Mouse (Mus musculus) ZHBTc4 (cell line): Measurements from ENCODE around the gene Gm20894.
"Not testable (repeated sequence)": the region's sequence is repeated elsewhere in the genome, so short reads cannot be mapped to it uniquely, and the experiment has no call there.

Experiments used
- DNase-seq: peaks from one replicate; pipeline ENCODE4 v3.0.0-alpha.2; 2011; ENCODE audit warnings: low read depth, low spot score

The Gm20894 gene

DNA sequence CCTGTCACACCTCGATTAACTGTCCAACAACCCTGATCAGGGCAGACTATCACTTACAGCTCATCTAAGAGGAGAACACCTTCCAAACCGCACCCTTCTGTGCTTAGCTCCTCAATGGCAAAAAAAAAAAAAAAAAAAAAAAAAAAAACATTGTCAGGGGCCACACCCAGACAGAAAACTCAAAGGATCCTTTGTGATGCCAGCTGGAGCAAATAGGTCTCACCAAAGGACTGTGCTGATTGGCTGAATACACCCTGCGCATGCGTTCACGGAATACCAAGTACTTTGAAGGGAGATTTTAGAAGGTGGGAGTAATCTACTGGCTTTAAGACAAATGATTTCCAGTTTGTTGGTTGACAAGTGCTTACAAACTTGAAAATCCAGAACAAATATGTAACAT lies at the start of gene Gm20894:
Gene Gm20894 (minus strand): TSS at position 101 of the 400 bp plus-strand sequence.
- not testable (repeated sequence) for DNase-seq
